Mouse (Mus musculus) E14TG2a.4 (cell line): ENCODE data around the gene Cd200r3.

ENCODE experiments used
- H3K27me3 ChIP-seq: 2 replicates; pipeline ENCODE4 v1.6.1; 2014; ENCODE audit warnings: low read length, control low read depth; ENCODE audit not compliant: insufficient read depth
- H3K36me3 ChIP-seq: 2 replicates; pipeline ENCODE4 v1.6.1; 2014; ENCODE audit warnings: low read length, control low read depth; ENCODE audit not compliant: insufficient read depth
- H3K4me1 ChIP-seq: replicated peaks from 2 replicates; pipeline ENCODE4 v1.6.1; 2014; ENCODE audit warnings: low read depth, low read length, control low read depth
- H3K4me3 ChIP-seq: replicated peaks from 2 replicates; pipeline ENCODE4 v1.5.1; 2014; ENCODE audit warnings: mild to moderate bottlenecking, low read length
- H3K9me3 ChIP-seq: 2 replicates; pipeline ENCODE4 v1.6.1; 2014; ENCODE audit warnings: low read length, control low read depth
- CTCF ChIP-seq: conservative IDR thresholded peaks from 2 replicates; pipeline ENCODE4 v1.5.1; 2014; ENCODE audit warnings: low read length
- NANOG ChIP-seq: IDR thresholded peaks from 2 replicates; pipeline ENCODE4 v1.6.1; 2014; ENCODE audit warnings: borderline replicate concordance, low read length, mixed read lengths
- POU5F1 ChIP-seq: IDR thresholded peaks from 2 replicates; pipeline ENCODE4 v1.6.1; 2014; ENCODE audit warnings: low read length, borderline replicate concordance

Cd200r3 gene

GRCm38 (mm10) chr16:44996701-44997100, 53.2 kb downstream of the Cd200r3 start:
- TF ChIP-seq CTCF, result no peak
- TF ChIP-seq NANOG, result no peak
- TF ChIP-seq POU5F1, result no peak
- no peak overlapping the region for H3K4me3 ChIP-seq
- H3K4me1 ChIP-seq, result no peaks in the 10 kb centered on the region
- H3K27me3 ChIP-seq, result no peaks in the 10 kb centered on the region
- H3K9me3 ChIP-seq, result no peaks in the 10 kb centered on the region
- no peaks in the 10 kb centered on the region for H3K36me3 ChIP-seq

- Histone ChIP-seq H3K4me1 (no peaks in the 10 kb centered on the region), H3K27me3 (no peaks in the 10 kb centered on the region), H3K9me3 (no peaks in the 10 kb centered on the region), H3K36me3 (no peaks in the 10 kb centered on the region), H3K4me3 (no peak overlapping the region)
- TF ChIP-seq CTCF (no peak), POU5F1 (no peak), NANOG (no peak)
Observed at GRCm38 (mm10) chr16:44999537-44999936, 56.1 kb downstream of the Cd200r3 start.

GRCm38 (mm10) chr16:45004443-45004842, 61.0 kb downstream of the Cd200r3 start:
- Histone ChIP-seq H3K36me3 (no peaks in the 10 kb centered on the region), H3K27me3 (no peaks in the 10 kb centered on the region), H3K4me1 (no peaks in the 10 kb centered on the region), H3K9me3 (no peaks in the 10 kb centered on the region), H3K4me3 (no peak overlapping the region)
- TF ChIP-seq POU5F1, result no peak
- no peak for TF ChIP-seq NANOG
- no peak for TF ChIP-seq CTCF

GRCm38 (mm10) chr16:45005280-45005679, 61.8 kb downstream of the Cd200r3 start:
- H3K9me3 ChIP-seq, result no peaks in the 10 kb centered on the region
- no peaks in the 10 kb centered on the region for H3K36me3 ChIP-seq
- H3K4me1 ChIP-seq, result no peaks in the 10 kb centered on the region
- no peak overlapping the region for H3K4me3 ChIP-seq
- no peak for TF ChIP-seq POU5F1
- no peak for TF ChIP-seq CTCF
- no peak for TF ChIP-seq NANOG
- no peaks in the 10 kb centered on the region for H3K27me3 ChIP-seq

GRCm38 (mm10) chr16:45006971-45007370, 63.5 kb downstream of the Cd200r3 start:
- Histone ChIP-seq H3K4me3 (no peak overlapping the region), H3K27me3 (no peaks in the 10 kb centered on the region), H3K9me3 (no peaks in the 10 kb centered on the region), H3K4me1 (no peaks in the 10 kb centered on the region), H3K36me3 (no peaks in the 10 kb centered on the region)
- no peak for TF ChIP-seq NANOG
- no peak for TF ChIP-seq POU5F1
- no peak for TF ChIP-seq CTCF

- TF ChIP-seq POU5F1, result no peak
- no peak for TF ChIP-seq CTCF
- no peak for TF ChIP-seq NANOG
- no peaks in the 10 kb centered on the region for H3K36me3 ChIP-seq
- H3K9me3 ChIP-seq, result no peaks in the 10 kb centered on the region
- H3K27me3 ChIP-seq, result no peaks in the 10 kb centered on the region
- no peak overlapping the region for H3K4me3 ChIP-seq
- H3K4me1 ChIP-seq, result no peaks in the 10 kb centered on the region
Observed at GRCm38 (mm10) chr16:45007807-45008206, 64.3 kb downstream of the Cd200r3 start.

- Histone ChIP-seq H3K9me3 (no peaks in the 10 kb centered on the region), H3K36me3 (no peaks in the 10 kb centered on the region), H3K4me3 (no peak overlapping the region), H3K27me3 (no peaks in the 10 kb centered on the region), H3K4me1 (no peaks in the 10 kb centered on the region)
- no peak for TF ChIP-seq NANOG
- no peak for TF ChIP-seq CTCF
- no peak for TF ChIP-seq POU5F1
Observed at GRCm38 (mm10) chr16:45009634-45010033, 66.2 kb downstream of the Cd200r3 start.

- no peaks in the 10 kb centered on the region for H3K4me1 ChIP-seq
- H3K9me3 ChIP-seq, result no peaks in the 10 kb centered on the region
- TF ChIP-seq CTCF (no peak), NANOG (no peak), POU5F1 (no peak)
- no peaks in the 10 kb centered on the region for H3K27me3 ChIP-seq
- no peak overlapping the region for H3K4me3 ChIP-seq
- no peaks in the 10 kb centered on the region for H3K36me3 ChIP-seq
Observed at GRCm38 (mm10) chr16:45015591-45015990, 72.1 kb downstream of the Cd200r3 start.

- Histone ChIP-seq H3K4me1 (peaks cover 6% of the 10 kb centered on the region), H3K4me3 (no peak overlapping the region), H3K27me3 (no peaks in the 10 kb centered on the region), H3K36me3 (no peaks in the 10 kb centered on the region), H3K9me3 (no peaks in the 10 kb centered on the region)
- no peak for TF ChIP-seq NANOG
Observed at GRCm38 (mm10) chr16:45016488-45016887, 73.0 kb downstream of the Cd200r3 start.

GRCm38 (mm10) chr16:45018868-45019267, 75.4 kb downstream of the Cd200r3 start:
- Histone ChIP-seq H3K36me3 (no peaks in the 10 kb centered on the region), H3K4me1 (peaks cover 11% of the 10 kb centered on the region), H3K4me3 (no peak overlapping the region), H3K27me3 (no peaks in the 10 kb centered on the region), H3K9me3 (no peaks in the 10 kb centered on the region)
- no peak for TF ChIP-seq CTCF
- no peak for TF ChIP-seq NANOG
- TF ChIP-seq POU5F1, result no peak
